Mouse (Mus musculus) stomach, embryonic 16.5 days (tissue): ENCODE measurements around the gene Slc52a3. TPM values are rescaled to one million over a fixed set of nuclear protein-coding genes. Genes with fewer than 3 reads are reported as not detected.
A peak's percentile ranks its signal among the peaks of the same experiment; 100 is the strongest.

ENCODE experiments used
- ATAC-seq: fragments of 200-750 bp; cut with Nextera tagmentation; 2 replicates; pipeline ENCODE4 v1.8.0; 2017; ENCODE audit warnings: moderate number of reproducible peaks, moderate TSS enrichment; ENCODE audit not compliant: insufficient read depth, low FRiP score
- H3K27ac ChIP-seq: fragments of 300-500 bp; sonication (generic); 2 replicates; pipeline ENCODE4 v1.5.1; 2014; ENCODE audit warnings: low read length
- H3K27me3 ChIP-seq: fragments of 300-500 bp; sonication (generic); 2 replicates; pipeline ENCODE4 v1.6.1; 2014; ENCODE audit warnings: low read length, control low read depth, mixed read lengths; ENCODE audit not compliant: control insufficient read depth, insufficient read depth
- H3K36me3 ChIP-seq: fragments of 300-500 bp; sonication (generic); 2 replicates; pipeline ENCODE4 v1.6.1; 2014; ENCODE audit warnings: low read length; ENCODE audit not compliant: control insufficient read depth, insufficient read depth
- H3K4me1 ChIP-seq: fragments of 300-500 bp; sonication (generic); 2 replicates; pipeline ENCODE4 v1.6.1; 2014; ENCODE audit warnings: low read length, control low read depth, mixed read lengths; ENCODE audit not compliant: control insufficient read depth, insufficient read depth
- H3K4me2 ChIP-seq: fragments of 300-500 bp; sonication (generic); 2 replicates; pipeline ENCODE4 v1.6.1; 2014; ENCODE audit warnings: low read depth, low read length, mixed read lengths
- H3K4me3 ChIP-seq: fragments of 300-500 bp; sonication (generic); replicated peaks from 2 replicates; pipeline ENCODE4 v1.5.1; 2014; ENCODE audit warnings: mild to moderate bottlenecking, low read length
- H3K9ac ChIP-seq: fragments of 300-500 bp; sonication (generic); 2 replicates; pipeline ENCODE4 v1.6.1; 2014; ENCODE audit warnings: low read length
- H3K9me3 ChIP-seq: fragments of 300-500 bp; sonication (generic); replicated peaks from 2 replicates; pipeline ENCODE4 v1.6.1; 2016; ENCODE audit warnings: low read length, control low read depth; ENCODE audit not compliant: control insufficient read depth
- WGBS: fragments of 180-500 bp; shearing (Covaris S2); extraction: QIAGEN DNeasy Blood & Tissue Kit; methylation state at CpG from one replicate; pipeline ENCODE4 v1.1.7; 2014; 5-methylcytosine and 5-hydroxymethylcytosine counted together
- polyA plus RNA-seq: library from polyadenylated mRNA; unstranded; fragments of >200 nt; fragmentation: Nextera tagmentation; extraction: Ambion mirVana; gene quantifications from 2 replicates; pipeline ENCODE4 v1.2.1, GENCODE M21; 2015

The Slc52a3 gene
- polyA plus RNA-seq, 1 experiment from 2014 or later, result 13.9 TPM

DNA sequence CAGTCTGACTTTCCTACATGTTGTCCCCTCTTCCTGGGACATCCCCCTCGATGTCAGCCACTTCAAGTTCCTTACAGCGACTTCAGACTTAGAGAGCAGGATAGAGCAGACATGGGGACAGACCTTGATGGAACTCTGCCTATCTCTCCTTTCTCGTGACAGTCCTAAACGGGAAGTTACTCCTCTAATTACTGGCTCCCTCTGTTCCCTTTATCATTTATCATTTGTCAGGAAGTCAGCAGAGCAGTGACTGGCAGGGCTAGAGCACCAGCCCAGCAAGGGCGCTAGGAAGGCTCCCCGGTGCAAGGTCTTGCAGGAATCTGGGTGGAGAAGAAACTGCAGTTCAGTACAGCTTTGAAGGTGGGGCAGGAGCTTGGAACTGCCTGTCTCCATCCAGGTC, 6.2 kb downstream of the Slc52a3 start:
- Histone ChIP-seq H3K4me3 (no peak overlapping the region), H3K9me3 (no peaks in the 10 kb centered on the region), H3K9ac (no peak overlapping the region), H3K4me1 (peaks cover 6% of the 10 kb centered on the region; the same call in 1 of the 2 replicates), H3K27me3 (no peaks in the 10 kb centered on the region; the same call in 1 of the 2 replicates), H3K27ac (no peak overlapping the region), H3K36me3 (no peaks in the 10 kb centered on the region), H3K4me2 (no peak overlapping the region)
- 46% methylated on average over 6 of the region's 6 CpGs for WGBS
- ATAC-seq, result no peak

DNA sequence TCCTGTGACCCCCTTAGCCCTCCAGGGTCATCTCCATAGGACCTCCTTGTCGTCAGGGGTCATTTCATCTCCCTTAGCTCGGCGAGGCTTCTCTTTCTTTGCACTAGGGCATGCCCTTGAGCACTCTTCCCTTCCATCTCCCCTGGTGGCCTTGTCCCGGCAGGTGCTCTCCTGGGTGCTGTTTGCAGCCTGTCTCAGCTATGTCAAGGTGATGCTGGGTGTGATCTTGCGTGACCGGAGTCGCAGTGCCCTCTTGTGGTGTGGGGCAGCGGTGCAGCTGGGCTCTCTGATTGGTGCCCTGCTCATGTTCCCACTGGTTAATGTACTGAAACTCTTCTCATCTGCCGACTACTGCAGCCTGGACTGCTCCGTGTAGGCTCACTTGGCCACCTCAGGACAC, 11.5 kb downstream of the Slc52a3 start:
- ATAC-seq, result no peak
- Histone ChIP-seq H3K4me3 (no peak overlapping the region), H3K27me3 (no peaks in the 10 kb centered on the region), H3K27ac (no peak overlapping the region), H3K9ac (no peak overlapping the region), H3K9me3 (no peaks in the 10 kb centered on the region), H3K4me1 (peaks cover 8% of the 10 kb centered on the region; the same call in 1 of the 2 replicates), H3K36me3 (no peaks in the 10 kb centered on the region), H3K4me2 (no peak overlapping the region)
- 51% methylated on average over 10 of the region's 10 CpGs for WGBS

DNA sequence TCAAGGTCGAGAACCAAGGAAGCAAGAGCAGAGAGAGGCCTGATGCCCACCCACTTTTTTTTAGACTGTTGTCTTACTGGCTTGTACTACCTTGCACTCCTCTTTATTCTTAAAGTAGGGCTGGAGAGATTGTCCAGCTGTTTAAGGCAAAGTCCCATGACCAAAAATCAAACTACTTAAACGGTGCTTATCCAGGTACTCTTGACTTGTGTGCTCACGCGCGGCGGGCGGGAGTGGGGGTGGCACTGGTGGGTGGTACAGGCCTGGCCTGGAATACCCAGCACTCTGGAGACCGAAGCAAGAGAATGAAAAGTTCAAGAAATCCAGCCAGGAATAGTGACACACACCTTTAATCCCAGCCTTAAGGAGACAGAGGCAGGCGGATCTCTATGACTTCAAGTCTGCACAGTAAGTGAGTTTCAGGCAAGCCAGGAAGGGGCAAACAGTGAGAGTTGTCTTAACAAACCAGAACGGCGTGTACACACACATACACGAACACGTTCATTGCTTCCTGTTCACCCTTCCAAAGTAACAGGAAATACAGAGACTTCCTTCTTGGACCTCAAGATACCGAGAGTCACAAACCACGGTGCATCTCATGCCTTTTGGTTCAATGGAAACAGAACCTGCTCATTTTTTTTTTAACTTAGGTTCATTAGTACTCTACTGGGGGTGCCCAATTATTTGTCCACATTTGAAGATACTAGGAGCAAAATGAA, 12.9 kb downstream of the Slc52a3 start:
- 85% methylated on average over 15 of the region's 15 CpGs for WGBS
- Histone ChIP-seq H3K27me3 (no peaks in the 10 kb centered on the region), H3K27ac (no peak overlapping the region), H3K4me3 (no peak overlapping the region), H3K36me3 (no peaks in the 10 kb centered on the region), H3K4me1 (peaks cover 8% of the 10 kb centered on the region; the same call in 1 of the 2 replicates), H3K9me3 (no peaks in the 10 kb centered on the region), H3K9ac (no peak overlapping the region), H3K4me2 (no peak overlapping the region)
- no peak for ATAC-seq

DNA sequence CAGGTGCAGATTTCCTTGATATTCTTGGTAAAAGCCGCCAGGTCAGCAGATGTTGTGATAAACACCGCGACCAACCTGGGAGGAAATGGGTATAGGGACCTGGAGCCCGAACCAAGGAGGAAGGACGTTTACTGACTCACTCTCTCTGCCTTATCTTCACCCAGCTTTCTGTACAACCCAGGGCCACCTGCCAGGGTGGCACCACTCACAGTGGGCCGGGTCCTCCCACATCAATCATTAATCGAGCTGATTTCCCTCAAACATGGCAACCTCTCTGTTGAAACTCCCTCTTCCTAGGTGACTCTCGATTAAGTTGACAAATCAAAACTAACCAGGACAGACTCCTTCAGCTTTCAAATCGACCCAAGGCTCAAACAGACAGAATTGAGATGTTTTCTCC, 13.9 kb downstream of the Slc52a3 start:
- ATAC-seq, result no peak
- no peaks in the 10 kb centered on the region for H3K27me3 ChIP-seq
- no peak overlapping the region for H3K4me2 ChIP-seq
- peaks cover 8% of the 10 kb centered on the region; the same call in 1 of the 2 replicates for H3K4me1 ChIP-seq
- H3K9me3 ChIP-seq, result no peaks in the 10 kb centered on the region
- WGBS, result 67% methylated on average over 9 of the region's 9 CpGs
- no peak overlapping the region for H3K9ac ChIP-seq
- H3K36me3 ChIP-seq, result no peaks in the 10 kb centered on the region
- no peak overlapping the region for H3K27ac ChIP-seq
- no peak overlapping the region for H3K4me3 ChIP-seq

DNA sequence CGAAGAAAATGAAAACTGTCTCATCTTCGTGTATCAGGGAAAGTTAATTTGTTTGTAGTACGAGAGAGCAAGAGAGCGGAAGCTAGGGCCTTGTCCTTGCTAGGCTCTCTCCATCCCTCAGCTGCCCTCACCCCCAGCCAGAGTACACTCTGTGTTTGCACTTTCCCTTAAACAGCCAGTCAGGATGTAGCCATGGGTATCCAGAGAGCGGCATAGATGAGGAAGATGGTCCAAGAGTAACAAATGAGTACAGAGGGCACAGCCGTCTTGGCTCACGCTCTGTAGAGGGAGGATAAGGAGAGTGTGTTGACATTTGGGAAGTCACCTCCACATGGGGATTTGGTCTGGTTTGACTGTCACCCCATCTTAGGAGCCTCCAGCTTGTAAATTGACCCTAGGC, 14.3 kb downstream of the Slc52a3 start:
- Histone ChIP-seq H3K9me3 (no peaks in the 10 kb centered on the region), H3K27ac (no peak overlapping the region), H3K4me2 (no peak overlapping the region), H3K27me3 (no peaks in the 10 kb centered on the region), H3K9ac (no peak overlapping the region), H3K4me3 (no peak overlapping the region), H3K4me1 (peaks cover 8% of the 10 kb centered on the region; the same call in 1 of the 2 replicates), H3K36me3 (no peaks in the 10 kb centered on the region)
- WGBS, result 72% methylated on average over 7 of the region's 7 CpGs
- no peak for ATAC-seq

DNA sequence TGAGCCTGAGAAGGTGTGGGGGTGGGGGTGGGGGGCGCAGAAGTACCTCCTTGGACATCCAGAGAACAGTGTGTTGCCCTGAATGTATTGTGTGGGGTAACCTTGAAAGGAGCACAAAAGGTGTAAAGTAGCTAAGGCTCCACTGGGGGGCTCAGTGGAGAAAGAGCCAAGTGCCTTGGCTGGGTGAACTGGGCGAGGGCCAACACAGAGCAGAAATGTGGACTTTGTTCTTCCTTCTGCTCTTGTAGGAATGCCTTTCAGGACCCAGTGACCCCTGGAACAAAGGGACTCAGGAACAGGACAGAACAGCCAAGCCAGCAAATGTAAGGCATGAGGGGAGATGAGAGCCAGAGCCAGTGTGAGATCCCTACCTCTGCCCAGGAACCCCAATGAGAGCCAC, 15.4 kb downstream of the Slc52a3 start:
- 24% methylated on average over 2 of the region's 2 CpGs for WGBS
- Histone ChIP-seq H3K4me3 (no peak overlapping the region), H3K27me3 (no peaks in the 10 kb centered on the region), H3K9ac (0 out of 2 replicates have a peak overlapping the region, but pooled peaks have one; percentile 5), H3K36me3 (no peaks in the 10 kb centered on the region), H3K9me3 (no peaks in the 10 kb centered on the region), H3K4me1 (peaks cover 8% of the 10 kb centered on the region; the same call in 1 of the 2 replicates), H3K27ac (peak overlapping the region; percentile 88), H3K4me2 (no peak overlapping the region)
- peak; percentile 72 for ATAC-seq

DNA sequence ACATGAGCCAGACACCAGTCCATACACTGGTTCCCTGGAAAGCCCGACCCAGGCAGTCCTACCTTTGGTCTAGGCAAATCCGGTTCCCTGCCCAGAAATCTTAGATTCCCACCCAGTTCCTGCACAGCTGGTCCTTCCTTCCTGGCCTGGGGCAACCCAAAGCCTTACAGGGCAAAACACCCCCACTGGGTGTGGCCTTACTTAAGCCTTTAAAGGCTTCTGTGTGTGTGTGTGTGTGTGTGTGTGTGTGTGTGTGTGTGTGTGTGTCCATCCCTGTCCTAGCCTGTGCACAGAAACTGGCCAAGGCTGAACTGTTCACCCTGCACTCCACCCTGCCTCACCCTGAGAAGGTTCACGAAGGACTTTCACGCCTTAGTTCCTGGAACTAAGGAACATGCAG, 15.9 kb downstream of the Slc52a3 start:
- Histone ChIP-seq H3K27me3 (no peaks in the 10 kb centered on the region), H3K4me1 (peaks cover 8% of the 10 kb centered on the region; the same call in 1 of the 2 replicates), H3K27ac (peak overlapping the region; percentile 88), H3K4me2 (no peak overlapping the region), H3K9ac (0 out of 2 replicates have a peak overlapping the region, but pooled peaks have one; percentile 5), H3K36me3 (no peaks in the 10 kb centered on the region), H3K4me3 (no peak overlapping the region), H3K9me3 (no peaks in the 10 kb centered on the region)
- peak; percentile 88 for ATAC-seq
- 56% methylated on average over 4 of the region's 4 CpGs for WGBS

DNA sequence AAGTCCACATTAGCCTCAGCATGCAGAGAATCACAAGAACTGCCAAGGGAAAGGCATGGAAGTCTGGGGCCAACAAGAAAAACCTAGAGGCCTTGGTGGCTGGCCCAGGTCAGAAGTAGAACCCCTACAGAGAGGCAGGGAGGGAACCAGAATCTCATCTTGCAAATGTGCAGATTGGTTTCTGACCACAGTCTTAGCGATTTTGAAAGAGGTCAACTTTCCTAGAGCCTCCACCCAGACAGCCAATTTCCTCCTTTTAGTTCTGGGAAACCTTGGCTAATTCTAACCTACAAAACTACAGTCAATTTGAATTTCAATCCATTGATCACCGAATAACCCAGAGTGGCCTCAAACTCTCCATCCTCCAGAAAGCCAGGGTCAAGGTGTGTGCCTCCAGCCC, 16.4 kb downstream of the Slc52a3 start:
- Histone ChIP-seq H3K27ac (peak overlapping the region; percentile 88), H3K36me3 (no peaks in the 10 kb centered on the region), H3K4me1 (peaks cover 8% of the 10 kb centered on the region; the same call in 1 of the 2 replicates), H3K4me2 (no peak overlapping the region), H3K9me3 (no peaks in the 10 kb centered on the region), H3K4me3 (no peak overlapping the region), H3K9ac (no peak overlapping the region), H3K27me3 (no peaks in the 10 kb centered on the region)
- WGBS, result 73% methylated on average over 2 of the region's 2 CpGs
- no peak for ATAC-seq

DNA sequence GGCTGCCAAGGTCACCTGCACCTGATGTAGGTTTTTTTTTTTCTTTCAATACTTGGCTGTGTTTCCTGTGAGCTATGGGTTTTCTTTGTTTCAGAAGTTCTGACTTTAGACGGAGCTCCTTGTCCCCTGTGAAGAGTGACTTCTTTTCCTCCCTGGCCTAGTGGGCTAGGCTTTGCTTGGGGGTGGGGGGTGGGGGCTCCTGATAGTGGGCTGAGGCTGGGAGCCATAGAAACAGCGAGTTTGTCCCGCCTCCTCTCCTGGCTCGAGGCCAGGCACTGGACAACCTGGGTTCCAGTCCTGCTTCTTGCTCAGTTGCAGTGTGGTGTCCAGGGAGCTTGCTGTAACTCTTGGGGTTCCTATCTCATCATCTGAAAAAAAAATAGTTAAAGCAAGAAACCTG, 19.7 kb downstream of the Slc52a3 start:
- Histone ChIP-seq H3K9ac (no peak overlapping the region), H3K27me3 (no peaks in the 10 kb centered on the region), H3K36me3 (no peaks in the 10 kb centered on the region), H3K4me2 (no peak overlapping the region), H3K4me3 (no peak overlapping the region), H3K9me3 (no peaks in the 10 kb centered on the region), H3K4me1 (peaks cover 8% of the 10 kb centered on the region; the same call in 1 of the 2 replicates), H3K27ac (no peak overlapping the region)
- no peak for ATAC-seq
- WGBS, result 46% methylated on average over 4 of the region's 4 CpGs
